Mouse (Mus musculus) midbrain, embryonic 11.5 days (tissue): Measurements from ENCODE around the gene Fam181b. TPM values are rescaled to one million over a fixed set of nuclear protein-coding genes. Genes with fewer than 3 reads are reported as not detected.

ENCODE experiments used
- ATAC-seq: fragments of 200-750 bp; cut with Nextera tagmentation; 2 replicates; pipeline ENCODE4 v1.8.0; 2017; ENCODE audit warnings: moderate TSS enrichment, moderate library complexity; ENCODE audit not compliant: low FRiP score
- DNase-seq: peaks from one replicate; pipeline ENCODE4 v3.0.0; 2015; ENCODE audit warnings: low spot score; ENCODE audit errors: missing footprints
- H3K27ac ChIP-seq: fragments of 300-500 bp; sonication (generic); 2 replicates; pipeline ENCODE4 v1.5.1; 2014; ENCODE audit warnings: low read depth, low read length
- H3K27me3 ChIP-seq: fragments of 300-500 bp; sonication (generic); 2 replicates; pipeline ENCODE4 v1.6.1; 2014; ENCODE audit warnings: mild to moderate bottlenecking, low read length, moderate library complexity, mixed read lengths; ENCODE audit not compliant: control insufficient read depth, insufficient read depth
- H3K36me3 ChIP-seq: fragments of 300-500 bp; sonication (generic); 2 replicates; pipeline ENCODE4 v1.6.1; 2014; ENCODE audit warnings: mild to moderate bottlenecking, low read length, moderate library complexity, mixed read lengths; ENCODE audit not compliant: control insufficient read depth, insufficient read depth
- H3K4me1 ChIP-seq: fragments of 300-500 bp; sonication (generic); 2 replicates; pipeline ENCODE4 v1.6.1; 2014; ENCODE audit warnings: low read length; ENCODE audit not compliant: control insufficient read depth, insufficient read depth
- H3K4me2 ChIP-seq: fragments of 300-500 bp; sonication (generic); 2 replicates; pipeline ENCODE4 v1.6.1; 2014; ENCODE audit warnings: mild to moderate bottlenecking, moderate library complexity
- H3K4me3 ChIP-seq: fragments of 300-500 bp; sonication (generic); 2 replicates; pipeline ENCODE4 v1.5.1; 2014; ENCODE audit warnings: low read depth, low read length
- H3K9ac ChIP-seq: fragments of 300-500 bp; sonication (generic); 2 replicates; pipeline ENCODE4 v1.6.1; 2014; ENCODE audit warnings: low read length
- H3K9me3 ChIP-seq: fragments of 300-500 bp; sonication (generic); 2 replicates; pipeline ENCODE4 v1.6.1; 2016; ENCODE audit warnings: low read length; ENCODE audit not compliant: control insufficient read depth
- WGBS: fragments of 180-500 bp; shearing (Covaris S2); extraction: QIAGEN DNeasy Blood & Tissue Kit; methylation state at CpG from one replicate; pipeline ENCODE4 v1.1.7; 2014; 5-methylcytosine and 5-hydroxymethylcytosine counted together
- polyA plus RNA-seq: library from polyadenylated mRNA; unstranded; fragments of >200 nt; fragmentation: Nextera tagmentation; extraction: Ambion mirVana; gene quantifications from 2 replicates; pipeline ENCODE4 v1.2.1, GENCODE M21; 2014

The Fam181b gene
- 53.7 and 66.6 TPM in 2 replicates for polyA plus RNA-seq

DNA sequence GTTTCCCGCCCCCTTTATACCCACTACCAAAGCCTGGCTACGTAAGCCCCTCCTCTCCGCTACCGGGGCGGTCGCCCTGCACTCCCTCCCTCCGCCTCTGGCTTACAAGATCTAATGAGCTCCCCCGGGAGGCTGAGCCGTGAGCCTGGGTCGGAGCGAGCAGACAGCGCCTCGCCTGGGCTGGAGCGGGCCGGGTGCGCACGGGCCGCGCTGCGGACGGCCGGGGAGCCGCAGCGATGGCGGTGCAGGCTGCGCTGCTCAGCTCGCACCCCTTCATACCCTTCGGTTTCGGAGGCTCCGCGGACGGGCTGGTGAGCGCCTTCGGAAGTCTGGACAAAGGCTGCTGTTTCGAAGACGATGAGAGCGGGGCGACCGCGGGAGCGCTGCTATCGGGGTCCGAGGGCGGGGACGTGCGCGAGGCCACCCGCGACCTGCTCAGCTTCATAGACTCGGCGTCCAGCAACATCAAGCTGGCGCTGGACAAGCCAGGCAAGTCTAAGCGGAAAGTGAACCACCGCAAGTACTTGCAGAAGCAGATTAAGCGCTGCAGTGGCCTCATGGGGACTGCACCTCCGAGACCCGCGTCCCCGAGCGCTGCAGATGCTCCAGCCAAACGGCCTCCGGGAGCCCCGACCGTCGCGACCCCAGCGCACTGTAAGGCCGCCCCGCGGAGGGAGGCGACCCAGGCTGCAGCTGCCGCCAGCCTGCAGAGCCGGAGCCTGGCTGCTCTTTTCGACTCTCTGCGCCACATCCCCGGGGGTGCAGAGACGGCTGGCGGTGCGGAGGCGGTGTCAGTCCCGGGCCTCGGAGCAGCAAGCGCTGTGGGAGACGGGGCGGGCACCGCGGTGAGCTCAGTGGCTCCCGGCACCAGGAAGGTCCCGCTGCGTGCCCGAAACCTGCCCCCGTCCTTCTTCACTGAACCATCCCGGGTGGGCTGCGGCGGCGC is at the start of gene Fam181b:
TSS of gene Fam181b (plus strand) at position 81 of the 946 bp plus-strand sequence.
- WGBS = 0% methylated on average over 80 of the region's 96 CpGs
- H3K4me2 ChIP-seq = peak within 1 kb of the TSS; percentile 54
- ATAC-seq (peak; percentile 95), DNase-seq (peak; percentile 99)
- no peaks in the 10 kb centered on the region for H3K27me3 ChIP-seq
- no peaks in the 10 kb centered on the region for H3K36me3 ChIP-seq
- peak within 1 kb of the TSS; percentile 97 for H3K9ac ChIP-seq
- H3K4me1 ChIP-seq = peaks cover 46% of the 10 kb centered on the region
- H3K4me3 ChIP-seq = peak within 1 kb of the TSS; percentile 76
- H3K27ac ChIP-seq = peak within 1 kb of the TSS; percentile 91
- H3K9me3 ChIP-seq = no peaks in the 10 kb centered on the region

DNA sequence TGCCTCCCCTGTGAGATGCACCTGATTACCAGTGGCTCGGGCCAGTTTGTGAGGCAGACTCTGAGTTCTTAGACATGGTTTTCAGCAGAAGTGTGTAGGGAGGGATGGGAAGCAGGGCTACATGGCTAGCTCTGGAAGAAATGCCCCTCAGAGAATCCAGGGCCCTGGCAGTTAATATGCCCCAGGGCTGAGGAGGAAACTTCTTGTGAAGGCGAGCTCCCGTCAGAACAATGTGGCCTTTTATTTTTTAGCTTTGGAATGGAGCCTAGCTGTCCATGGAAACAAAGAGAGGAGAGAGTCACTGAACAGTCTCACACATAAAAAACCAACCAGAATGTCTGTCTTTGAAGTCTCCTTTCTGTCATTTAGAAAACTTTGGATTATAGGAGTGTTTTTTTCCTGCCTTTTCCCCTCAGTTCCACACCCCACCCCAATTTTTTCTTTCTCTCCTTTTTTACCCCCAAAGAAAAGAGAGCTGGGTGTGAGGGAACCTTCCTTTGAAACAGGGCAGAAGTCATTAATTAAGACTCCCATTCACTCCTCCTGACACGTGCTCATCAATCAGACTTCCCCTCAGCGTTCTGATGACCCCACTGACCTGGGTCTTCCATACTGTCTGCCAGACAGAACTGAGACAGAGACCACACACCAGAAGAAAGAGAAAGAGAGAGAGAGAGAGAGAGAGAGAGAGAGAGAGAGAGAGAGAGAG is 41.7 kb upstream of the Fam181b start:
- Histone ChIP-seq H3K4me3 (no peak overlapping the region), H3K4me2 (no peak overlapping the region), H3K27ac (no peak overlapping the region), H3K36me3 (no peaks in the 10 kb centered on the region), H3K27me3 (no peaks in the 10 kb centered on the region), H3K9me3 (no peaks in the 10 kb centered on the region), H3K4me1 (peaks cover 3% of the 10 kb centered on the region; the same call in 1 of the 2 replicates), H3K9ac (no peak overlapping the region)
- DNase-seq (no peak), ATAC-seq (peak; percentile 54; the same call in 1 of the 2 replicates)
- 13% methylated on average over 5 of the region's 5 CpGs for WGBS

DNA sequence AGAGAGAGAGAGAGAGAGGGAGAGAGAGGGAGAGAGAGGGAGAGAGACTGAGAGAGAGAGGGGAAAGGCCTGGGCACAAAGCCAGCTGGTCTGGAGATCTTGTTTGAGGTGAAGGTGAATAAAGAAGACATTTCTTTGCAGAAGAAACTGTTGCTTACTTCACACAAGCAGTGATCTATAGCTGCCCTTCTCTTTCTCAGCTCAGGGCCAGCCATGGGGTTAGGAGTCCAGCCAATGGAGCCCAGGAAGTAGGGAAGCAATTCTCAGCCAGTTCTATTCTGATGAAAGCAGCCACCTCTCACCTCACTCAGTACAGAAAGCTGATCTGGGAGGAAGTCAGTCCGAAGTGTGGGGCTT is 41.2 kb upstream of the Fam181b start:
- Histone ChIP-seq H3K9me3 (no peaks in the 10 kb centered on the region), H3K4me3 (no peak overlapping the region), H3K27me3 (no peaks in the 10 kb centered on the region), H3K4me2 (no peak overlapping the region), H3K27ac (no peak overlapping the region), H3K36me3 (no peaks in the 10 kb centered on the region), H3K9ac (no peak overlapping the region), H3K4me1 (peaks cover 3% of the 10 kb centered on the region; the same call in 1 of the 2 replicates)
- DNase-seq = no peak
- peak; percentile 35; the same call in 1 of the 2 replicates for ATAC-seq
- WGBS = 55% methylated on average over 1 of the region's 1 CpGs

DNA sequence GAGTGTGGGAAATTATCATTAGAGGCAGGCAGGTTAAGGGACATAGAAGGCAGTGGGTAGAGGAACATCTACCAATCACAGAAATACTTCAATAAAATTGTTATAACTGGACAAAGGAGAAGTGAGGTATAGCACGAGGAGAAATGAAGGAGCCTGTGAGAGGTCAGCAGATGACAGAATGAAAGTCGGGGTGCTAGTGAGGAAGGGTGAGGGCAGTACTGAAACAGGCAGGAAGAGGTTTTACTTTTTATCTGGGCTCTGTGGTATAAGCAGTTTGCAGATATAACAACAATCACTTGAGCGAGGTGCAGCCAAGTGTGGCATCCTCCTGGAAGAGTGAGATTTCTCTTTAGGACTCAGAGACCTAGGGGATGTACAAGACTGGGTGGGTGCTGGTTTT is 40.1 kb upstream of the Fam181b start:
- Histone ChIP-seq H3K27ac (no peak overlapping the region), H3K27me3 (no peaks in the 10 kb centered on the region), H3K36me3 (no peaks in the 10 kb centered on the region), H3K9me3 (no peaks in the 10 kb centered on the region), H3K4me1 (peaks cover 3% of the 10 kb centered on the region; the same call in 1 of the 2 replicates), H3K9ac (no peak overlapping the region), H3K4me3 (no peak overlapping the region), H3K4me2 (no peak overlapping the region)
- ATAC-seq = no peak
- peak; percentile 51 for DNase-seq
- 88% methylated on average over 3 of the region's 3 CpGs for WGBS

DNA sequence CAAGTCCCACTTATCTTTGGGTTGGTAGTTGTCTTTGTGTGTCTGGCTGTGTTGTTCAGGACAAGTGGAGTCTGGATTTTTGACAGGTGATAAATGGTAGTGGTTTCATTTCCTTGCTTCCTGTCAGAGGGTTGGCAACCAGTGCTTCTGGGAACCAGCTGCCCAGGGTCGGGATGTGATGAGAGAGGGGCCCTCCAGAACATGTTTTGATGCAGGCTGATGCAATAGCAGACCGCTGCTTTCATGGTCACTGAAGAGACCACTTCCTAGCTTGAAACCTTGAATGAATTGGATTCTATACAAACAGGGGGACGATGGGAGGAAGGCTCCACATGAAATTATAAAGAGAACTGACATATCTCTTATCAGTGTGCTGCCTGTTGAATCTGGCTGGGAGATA is 35.3 kb upstream of the Fam181b start:
- no peak for ATAC-seq
- no peaks in the 10 kb centered on the region for H3K36me3 ChIP-seq
- 74% methylated on average over 3 of the region's 3 CpGs for WGBS

DNA sequence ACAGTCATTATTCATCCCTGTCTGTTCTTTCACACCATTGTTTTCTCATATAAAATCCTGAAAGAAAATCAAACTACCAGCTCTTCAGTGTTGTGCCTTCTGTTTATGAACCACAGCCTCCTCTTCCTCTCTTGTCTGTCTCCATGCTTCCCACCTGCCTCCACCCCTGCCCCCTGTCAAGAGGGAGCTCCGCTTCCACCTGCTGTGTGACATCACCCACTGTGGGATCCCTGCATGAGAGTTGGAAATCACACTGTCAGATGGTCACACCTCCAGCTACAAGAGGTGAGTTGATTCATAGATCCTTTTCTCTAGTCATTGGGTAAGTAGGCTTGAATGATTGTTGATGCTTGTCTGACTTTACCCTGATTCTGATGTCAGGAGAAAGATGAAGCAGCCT is 34.9 kb upstream of the Fam181b start:
- Histone ChIP-seq H3K27ac (no peak overlapping the region), H3K9me3 (no peaks in the 10 kb centered on the region)

More for the DNA sequence above, 35.3 kb upstream of the Fam181b start:
- no peak overlapping the region for H3K9ac ChIP-seq
- DNase-seq = no peak
- no peaks in the 10 kb centered on the region for H3K9me3 ChIP-seq
- no peak overlapping the region for H3K27ac ChIP-seq
- no peak overlapping the region for H3K4me2 ChIP-seq
- no peaks in the 10 kb centered on the region for H3K27me3 ChIP-seq
- no peak overlapping the region for H3K4me3 ChIP-seq
- H3K4me1 ChIP-seq = no peaks in the 10 kb centered on the region

DNA sequence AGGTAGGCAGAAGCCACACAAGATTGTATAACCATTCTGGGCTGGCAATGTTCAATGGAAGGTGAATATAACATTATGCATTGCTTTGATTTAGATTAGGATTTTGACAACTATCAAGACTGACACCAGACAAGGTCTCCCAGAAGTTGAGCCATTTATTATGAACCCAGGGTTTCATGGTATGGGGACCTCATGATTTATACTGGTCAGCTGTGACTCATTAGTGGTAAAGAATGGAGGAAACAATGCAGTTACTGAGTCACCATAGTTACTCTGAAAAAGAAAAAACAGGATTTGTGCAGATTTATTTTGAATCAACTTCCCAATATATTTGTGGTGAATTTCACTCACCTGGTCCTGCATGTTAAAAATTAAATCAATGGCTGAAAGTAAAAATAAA is 18.8 kb upstream of the Fam181b start:
- H3K4me2 ChIP-seq = no peak overlapping the region
- H3K4me1 ChIP-seq = peaks cover 20% of the 10 kb centered on the region
- H3K9me3 ChIP-seq = peaks cover 2% of the 10 kb centered on the region; the same call in 1 of the 2 replicates
- H3K4me3 ChIP-seq = no peak overlapping the region
- no peaks in the 10 kb centered on the region for H3K36me3 ChIP-seq
- H3K9ac ChIP-seq = no peak overlapping the region
- no peak for DNase-seq
- H3K27me3 ChIP-seq = no peaks in the 10 kb centered on the region
- H3K27ac ChIP-seq = no peak overlapping the region
- no peak for ATAC-seq

More for the DNA sequence above, 34.9 kb upstream of the Fam181b start:
- ATAC-seq (no peak), DNase-seq (no peak)
- H3K27me3 ChIP-seq = no peaks in the 10 kb centered on the region
- WGBS = 85% methylated on average over 1 of the region's 1 CpGs
- H3K4me2 ChIP-seq = no peak overlapping the region
- no peaks in the 10 kb centered on the region for H3K36me3 ChIP-seq
- H3K4me3 ChIP-seq = no peak overlapping the region
- no peak overlapping the region for H3K9ac ChIP-seq
- H3K4me1 ChIP-seq = no peaks in the 10 kb centered on the region

DNA sequence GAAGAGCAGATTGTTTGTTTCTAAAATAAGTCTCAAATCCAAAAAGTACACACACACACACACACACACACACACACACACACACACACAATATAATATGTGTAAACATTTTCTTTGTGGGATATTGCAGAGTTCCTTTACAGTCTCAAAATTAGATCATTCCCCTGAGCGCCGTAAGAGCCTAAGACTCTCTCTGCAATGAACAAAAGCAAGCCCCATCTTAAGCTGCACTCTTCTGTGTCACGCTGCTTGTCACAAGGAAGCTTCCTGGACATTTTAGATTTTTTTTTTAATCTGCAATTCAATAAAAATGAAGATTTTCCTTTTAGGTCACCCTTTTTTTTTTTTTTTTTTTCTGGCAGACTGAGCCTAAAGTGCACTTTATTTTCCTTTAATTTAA is 17.9 kb upstream of the Fam181b start:
- Histone ChIP-seq H3K27me3 (no peaks in the 10 kb centered on the region), H3K9ac (no peak overlapping the region), H3K4me3 (no peak overlapping the region), H3K4me2 (peak overlapping the region; percentile 14; the same call in 1 of the 2 replicates), H3K27ac (peak overlapping the region; percentile 69), H3K4me1 (peaks cover 23% of the 10 kb centered on the region), H3K9me3 (peaks cover 2% of the 10 kb centered on the region; the same call in 1 of the 2 replicates), H3K36me3 (no peaks in the 10 kb centered on the region)
- WGBS = 15% methylated on average over 3 of the region's 3 CpGs
- ATAC-seq = peak; percentile 75
- peak; percentile 88 for DNase-seq

DNA sequence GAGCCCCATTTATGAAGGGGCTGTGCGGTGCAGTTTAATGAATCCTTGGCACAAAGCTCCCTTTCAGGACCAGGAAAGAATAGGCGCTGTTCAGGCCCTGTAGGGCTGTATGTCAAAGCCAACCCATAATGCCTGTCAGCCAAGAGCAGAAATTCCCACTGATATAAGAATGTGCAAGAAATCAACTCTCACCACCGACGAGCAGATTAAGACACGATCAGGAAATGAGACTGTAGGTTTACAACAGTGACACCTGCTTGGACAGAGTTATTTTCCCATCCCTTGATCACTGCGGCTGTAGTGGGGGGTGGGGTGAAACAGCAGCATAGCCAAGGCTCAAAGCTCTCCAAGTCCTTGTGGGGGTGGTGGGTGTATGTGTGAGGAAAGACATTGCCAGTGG is 17.5 kb upstream of the Fam181b start:
- H3K27ac ChIP-seq = peak overlapping the region; percentile 69
- peaks cover 2% of the 10 kb centered on the region; the same call in 1 of the 2 replicates for H3K9me3 ChIP-seq
- H3K4me2 ChIP-seq = peak overlapping the region; percentile 14; the same call in 1 of the 2 replicates
- H3K4me3 ChIP-seq = no peak overlapping the region
- no peak overlapping the region for H3K9ac ChIP-seq
- ATAC-seq = peak; percentile 93
- peaks cover 26% of the 10 kb centered on the region for H3K4me1 ChIP-seq
- no peaks in the 10 kb centered on the region for H3K27me3 ChIP-seq
- 12% methylated on average over 6 of the region's 6 CpGs for WGBS
- no peaks in the 10 kb centered on the region for H3K36me3 ChIP-seq
- peak; percentile 94 for DNase-seq
